Mouse (Mus musculus) CD8-positive naive resting alpha-beta T cell, adult 57 days (primary cell): ENCODE data around the gene Rbm10. TPM values are rescaled to one million over a fixed set of nuclear protein-coding genes. Genes with fewer than 3 reads are reported as not detected.

Experiments used
- total RNA-seq: library from RNA; stranded (reverse); gene quantifications from one replicate; pipeline ENCODE4 v1.2.4, GENCODE M21; 2023

Gene Rbm10
- 59.1 TPM for total RNA-seq

DNA sequence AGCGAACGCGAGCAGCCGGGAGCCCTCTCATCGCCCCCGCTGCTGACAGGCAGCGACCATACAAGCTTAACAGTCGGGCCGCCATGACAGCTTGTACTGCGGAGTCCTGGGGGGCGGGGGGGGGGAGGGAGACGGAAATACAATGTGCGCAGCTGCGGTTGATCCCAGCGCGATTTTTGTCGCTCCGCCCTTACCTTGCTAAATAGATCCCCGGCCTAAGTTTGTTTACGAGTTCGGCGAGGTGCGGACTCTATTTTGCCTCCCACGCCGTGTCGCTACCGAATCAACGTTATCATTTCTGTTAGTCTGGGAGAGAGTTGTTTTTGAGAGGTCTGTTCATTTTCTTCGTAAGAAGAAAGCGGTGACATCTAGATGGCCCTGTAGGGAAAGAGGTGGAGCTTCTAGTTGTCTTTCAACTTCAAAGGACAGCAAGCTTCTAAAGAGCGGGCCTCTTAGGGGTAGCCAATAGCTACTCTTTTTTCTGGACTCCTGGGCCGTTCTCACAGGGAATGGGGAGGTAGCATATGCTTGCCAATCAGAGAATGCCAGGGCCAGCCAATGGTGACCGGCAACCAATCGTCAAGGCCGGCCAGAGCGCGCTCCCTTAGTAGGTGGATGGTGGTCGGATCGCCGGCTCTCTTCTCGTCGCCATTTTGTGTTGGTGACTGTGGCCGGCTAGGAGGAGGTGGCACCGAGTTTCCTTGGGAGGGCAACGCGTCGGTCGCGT is at the start of gene Rbm10, which contains the start of gene Ndufb11:
TSS of gene Rbm10 (plus strand) at position 328 of the 727 bp plus-strand sequence.
TSS of gene Ndufb11 (minus strand) at position 444 of the 727 bp plus-strand sequence.

DNA sequence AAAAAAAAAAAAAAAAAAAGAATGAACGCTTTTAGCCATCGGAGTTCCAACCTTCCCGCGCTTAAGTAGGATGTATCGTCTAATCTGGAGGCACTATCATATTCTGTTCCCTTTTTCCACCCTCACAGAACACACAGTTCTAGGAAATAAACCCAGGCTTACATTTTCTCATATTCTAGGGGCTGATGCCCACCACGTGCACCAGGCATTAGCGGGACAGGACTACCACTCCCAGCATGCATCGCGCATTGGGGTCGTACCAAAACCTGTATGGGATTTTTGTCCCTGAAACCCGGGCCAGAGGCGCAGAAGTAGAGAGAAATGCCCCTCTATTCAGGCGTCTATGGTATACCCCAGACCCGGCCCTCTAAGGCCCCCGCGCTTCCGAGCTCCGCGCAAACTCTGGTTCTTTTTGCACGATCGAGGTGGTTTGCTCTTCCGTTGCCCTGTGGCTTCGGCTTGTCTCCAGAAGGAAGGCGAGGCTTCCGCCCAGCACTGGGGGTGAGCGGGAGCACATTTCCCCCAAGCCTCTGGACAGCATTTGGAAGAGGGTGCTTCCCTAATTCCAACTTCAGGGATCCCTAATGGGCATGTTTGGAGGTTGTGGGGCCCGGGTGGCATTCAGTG is 40.8 kb downstream of the Rbm10 start, which contains the start of gene Uba1:
TSS of gene Uba1 (plus strand) at position 301 of the 627 bp plus-strand sequence.

DNA sequence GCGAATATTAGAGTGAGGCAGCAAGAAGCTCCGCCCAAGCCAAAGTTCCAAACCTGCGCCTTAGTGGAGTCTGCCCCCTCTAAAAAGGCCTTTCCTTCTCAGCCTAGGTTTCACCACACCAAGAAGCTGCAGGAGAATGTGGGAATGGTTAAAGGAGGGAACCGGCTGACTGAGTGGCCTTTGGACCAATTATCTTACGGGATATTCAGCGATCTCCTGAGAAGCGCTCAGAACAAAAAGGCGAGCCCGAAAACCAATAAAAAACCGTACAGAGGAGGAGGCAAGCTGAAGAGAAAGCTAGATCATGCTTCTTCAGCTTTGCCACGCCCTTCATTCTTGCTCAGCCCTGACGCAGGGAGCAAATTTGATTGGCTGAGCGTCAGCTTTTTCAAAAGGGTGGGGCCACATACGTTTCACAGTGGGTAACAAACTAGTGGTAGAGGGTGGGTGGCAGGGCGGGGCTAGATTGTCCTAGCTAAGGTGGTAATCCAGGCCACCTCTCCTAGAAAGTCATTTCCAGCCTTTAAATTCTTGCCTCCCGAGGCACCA is 70.3 kb downstream of the Rbm10 start, which contains the start of gene Cdk16:
TSS of gene Cdk16 (plus strand) at position 436 of the 549 bp plus-strand sequence.

Other genes starting within 250 kb of the Rbm10 start
- 6.4 TPM for gene Jade3, start 191.8 kb upstream of the Rbm10 start, total RNA-seq
- not detected for gene Rgn, start 67.7 kb upstream of the Rbm10 start, total RNA-seq
- gene Ndufb11, start 116 bp downstream of the Rbm10 start, total RNA-seq = 102 TPM
- gene Uba1, start 40.8 kb downstream of the Rbm10 start, total RNA-seq = 204 TPM
- gene Cdk16, start 70.5 kb downstream of the Rbm10 start, total RNA-seq = 60.8 TPM
- gene Usp11, start 86.4 kb downstream of the Rbm10 start, total RNA-seq = 41.1 TPM
- gene Araf, start 180.3 kb downstream of the Rbm10 start, total RNA-seq = 142 TPM